Mouse (Mus musculus): ENCODE data around the gene Cacna1s. TPM values are rescaled to one million over a fixed set of nuclear protein-coding genes. Genes with fewer than 3 reads are reported as not detected.

Gene Cacna1s
- polyA plus RNA-seq, 1 experiment from 2014 or later, result not detected

- H3K4me3 ChIP-seq (ENCODE audit: inconsistent target), result no peak overlapping the region
- H3K27ac ChIP-seq, result no peak overlapping the region
- H3K79me2 ChIP-seq (ENCODE audit: inconsistent target), result no peaks in the 10 kb centered on the region
- WGBS (ENCODE audit: missing documents), result 66% methylated on average over 3 of the region's 3 CpGs
- H3K36me3 ChIP-seq (ENCODE audit: inconsistent target), result no peaks in the 10 kb centered on the region
Measured at GRCm38 (mm10) chr1:136067579-136067978, 15.0 kb downstream of the Cacna1s start.

GRCm38 (mm10) chr1:136076086-136076485 is 23.5 kb downstream of the Cacna1s start:
- Histone ChIP-seq H3K36me3 (ENCODE audit: inconsistent target) (no peaks in the 10 kb centered on the region), H3K4me3 (ENCODE audit: inconsistent target) (no peak overlapping the region), H3K27ac (no peak overlapping the region), H3K79me2 (ENCODE audit: inconsistent target) (no peaks in the 10 kb centered on the region)
- 0% methylated on average over 3 of the region's 3 CpGs for WGBS (ENCODE audit: missing documents)

- no peak overlapping the region for H3K4me3 ChIP-seq (ENCODE audit: inconsistent target)
- H3K79me2 ChIP-seq (ENCODE audit: inconsistent target), result no peaks in the 10 kb centered on the region
- no peak overlapping the region for H3K27ac ChIP-seq
- H3K36me3 ChIP-seq (ENCODE audit: inconsistent target), result no peaks in the 10 kb centered on the region
- WGBS (ENCODE audit: missing documents), result 57% methylated on average over 4 of the region's 4 CpGs
Measured at GRCm38 (mm10) chr1:136077656-136078055, 25.1 kb downstream of the Cacna1s start.

GRCm38 (mm10) chr1:136081161-136081560 is 28.6 kb downstream of the Cacna1s start:
- 100% methylated on average over 1 of the region's 1 CpGs for WGBS (ENCODE audit: missing documents)
- H3K36me3 ChIP-seq (ENCODE audit: inconsistent target), result no peaks in the 10 kb centered on the region
- no peak overlapping the region for H3K27ac ChIP-seq
- H3K4me3 ChIP-seq (ENCODE audit: inconsistent target), result no peak overlapping the region
- H3K79me2 ChIP-seq (ENCODE audit: inconsistent target), result no peaks in the 10 kb centered on the region

- 91% methylated on average over 3 of the region's 3 CpGs for WGBS (ENCODE audit: missing documents)
- Histone ChIP-seq H3K36me3 (ENCODE audit: inconsistent target) (no peaks in the 10 kb centered on the region), H3K4me3 (ENCODE audit: inconsistent target) (no peak overlapping the region), H3K27ac (no peak overlapping the region), H3K79me2 (ENCODE audit: inconsistent target) (no peaks in the 10 kb centered on the region)
Measured at GRCm38 (mm10) chr1:136085988-136086685, 33.6 kb downstream of the Cacna1s start.

GRCm38 (mm10) chr1:136089368-136090165 is 37.0 kb downstream of the Cacna1s start:
- Histone ChIP-seq H3K27ac (no peak overlapping the region), H3K36me3 (ENCODE audit: inconsistent target) (no peaks in the 10 kb centered on the region), H3K79me2 (ENCODE audit: inconsistent target) (no peaks in the 10 kb centered on the region), H3K4me3 (ENCODE audit: inconsistent target) (no peak overlapping the region)
- WGBS (ENCODE audit: missing documents), result 80% methylated on average over 9 of the region's 9 CpGs

GRCm38 (mm10) chr1:136093726-136094125 is 41.2 kb downstream of the Cacna1s start:
- 88% methylated on average over 3 of the region's 3 CpGs for WGBS (ENCODE audit: missing documents)
- Histone ChIP-seq H3K79me2 (ENCODE audit: inconsistent target) (no peaks in the 10 kb centered on the region), H3K36me3 (ENCODE audit: inconsistent target) (no peaks in the 10 kb centered on the region), H3K27ac (no peak overlapping the region), H3K4me3 (ENCODE audit: inconsistent target) (no peak overlapping the region)

- Histone ChIP-seq H3K79me2 (ENCODE audit: inconsistent target) (no peaks in the 10 kb centered on the region), H3K36me3 (ENCODE audit: inconsistent target) (no peaks in the 10 kb centered on the region), H3K27ac (no peak overlapping the region), H3K4me3 (ENCODE audit: inconsistent target) (no peak overlapping the region)
- 97% methylated on average over 5 of the region's 5 CpGs for WGBS (ENCODE audit: missing documents)
Measured at GRCm38 (mm10) chr1:136094807-136095206, 42.3 kb downstream of the Cacna1s start.

GRCm38 (mm10) chr1:136102094-136102493 is 49.5 kb downstream of the Cacna1s start:
- H3K27ac ChIP-seq, result no peak overlapping the region
- no peaks in the 10 kb centered on the region for H3K79me2 ChIP-seq (ENCODE audit: inconsistent target)
- WGBS (ENCODE audit: missing documents), result 97% methylated on average over 4 of the region's 4 CpGs
- no peaks in the 10 kb centered on the region for H3K36me3 ChIP-seq (ENCODE audit: inconsistent target)
- H3K4me3 ChIP-seq (ENCODE audit: inconsistent target), result no peak overlapping the region

GRCm38 (mm10) chr1:136102551-136102950 is 50.0 kb downstream of the Cacna1s start:
- Histone ChIP-seq H3K36me3 (ENCODE audit: inconsistent target) (no peaks in the 10 kb centered on the region), H3K4me3 (ENCODE audit: inconsistent target) (no peak overlapping the region), H3K27ac (no peak overlapping the region), H3K79me2 (ENCODE audit: inconsistent target) (no peaks in the 10 kb centered on the region)
- 85% methylated on average over 3 of the region's 3 CpGs for WGBS (ENCODE audit: missing documents)

GRCm38 (mm10) chr1:136102981-136103380 is 50.4 kb downstream of the Cacna1s start:
- 94% methylated on average over 2 of the region's 2 CpGs for WGBS (ENCODE audit: missing documents)
- no peak overlapping the region for H3K27ac ChIP-seq
- H3K36me3 ChIP-seq (ENCODE audit: inconsistent target), result no peaks in the 10 kb centered on the region

GRCm38 (mm10) chr1:136103696-136104095 is 51.1 kb downstream of the Cacna1s start:
- Histone ChIP-seq H3K27ac (no peak overlapping the region), H3K4me3 (ENCODE audit: inconsistent target) (no peak overlapping the region), H3K36me3 (ENCODE audit: inconsistent target) (no peaks in the 10 kb centered on the region), H3K79me2 (ENCODE audit: inconsistent target) (no peaks in the 10 kb centered on the region)
- 92% methylated on average over 7 of the region's 7 CpGs for WGBS (ENCODE audit: missing documents)

More at GRCm38 (mm10) chr1:136102981-136103380, 50.4 kb downstream of the Cacna1s start:
- Histone ChIP-seq H3K79me2 (ENCODE audit: inconsistent target) (no peaks in the 10 kb centered on the region), H3K4me3 (ENCODE audit: inconsistent target) (no peak overlapping the region)

- H3K79me2 ChIP-seq (ENCODE audit: inconsistent target), result no peaks in the 10 kb centered on the region
- 68% methylated on average over 4 of the region's 4 CpGs for WGBS (ENCODE audit: missing documents)
Measured at GRCm38 (mm10) chr1:136104741-136105140, 52.2 kb downstream of the Cacna1s start.

GRCm38 (mm10) chr1:136109464-136109863 is 56.9 kb downstream of the Cacna1s start:
- Histone ChIP-seq H3K27ac (no peak overlapping the region), H3K79me2 (ENCODE audit: inconsistent target) (no peaks in the 10 kb centered on the region), H3K4me3 (ENCODE audit: inconsistent target) (no peak overlapping the region), H3K36me3 (ENCODE audit: inconsistent target) (no peaks in the 10 kb centered on the region)
- 36% methylated on average over 2 of the region's 2 CpGs for WGBS (ENCODE audit: missing documents)

More at GRCm38 (mm10) chr1:136104741-136105140, 52.2 kb downstream of the Cacna1s start:
- Histone ChIP-seq H3K27ac (no peak overlapping the region), H3K36me3 (ENCODE audit: inconsistent target) (no peaks in the 10 kb centered on the region), H3K4me3 (ENCODE audit: inconsistent target) (no peak overlapping the region)

GRCm38 (mm10) chr1:136116183-136116582 is 63.6 kb downstream of the Cacna1s start:
- WGBS (ENCODE audit: missing documents), result 2% methylated on average over 3 of the region's 3 CpGs
- no peaks in the 10 kb centered on the region for H3K79me2 ChIP-seq (ENCODE audit: inconsistent target)
- no peaks in the 10 kb centered on the region for H3K36me3 ChIP-seq (ENCODE audit: inconsistent target)
- H3K4me3 ChIP-seq (ENCODE audit: inconsistent target), result no peak overlapping the region
- H3K27ac ChIP-seq, result no peak overlapping the region
